Mouse (Mus musculus) midbrain, embryonic 13.5 days (tissue): ENCODE data around the gene Cobl. TPM values are rescaled to one million over a fixed set of nuclear protein-coding genes. Genes with fewer than 3 reads are reported as not detected.

Experiments
- ATAC-seq: fragments of 200-750 bp; cut with Nextera tagmentation; 2 replicates; pipeline ENCODE4 v1.8.0; 2017; ENCODE audit warnings: mild to moderate bottlenecking, moderate TSS enrichment, moderate library complexity
- H3K27ac ChIP-seq: fragments of 300-500 bp; sonication (generic); 2 replicates; pipeline ENCODE4 v1.5.1; 2015; ENCODE audit warnings: inconsistent platforms, mild to moderate bottlenecking, moderate library complexity
- H3K27me3 ChIP-seq: fragments of 300-500 bp; sonication (generic); 2 replicates; pipeline ENCODE4 v1.6.1; 2015; ENCODE audit warnings: mild to moderate bottlenecking, inconsistent platforms
- H3K36me3 ChIP-seq: fragments of 300-500 bp; sonication (generic); 2 replicates; pipeline ENCODE4 v1.6.1; 2015; ENCODE audit warnings: mild to moderate bottlenecking, inconsistent platforms
- H3K4me1 ChIP-seq: fragments of 300-500 bp; sonication (generic); replicated peaks from 2 replicates; pipeline ENCODE4 v1.6.1; 2015; ENCODE audit warnings: inconsistent platforms
- H3K4me2 ChIP-seq: fragments of 300-500 bp; sonication (generic); replicated peaks from 2 replicates; pipeline ENCODE4 v1.6.1; 2015; ENCODE audit warnings: moderate library complexity, mild to moderate bottlenecking, inconsistent platforms
- H3K4me3 ChIP-seq: fragments of 300-500 bp; sonication (generic); replicated peaks from 2 replicates; pipeline ENCODE4 v1.5.1; 2015; ENCODE audit warnings: mild to moderate bottlenecking, inconsistent platforms
- H3K9ac ChIP-seq: fragments of 300-500 bp; sonication (generic); replicated peaks from 2 replicates; pipeline ENCODE4 v1.6.1; 2015; ENCODE audit warnings: mild to moderate bottlenecking, inconsistent platforms
- H3K9me3 ChIP-seq: fragments of 300-500 bp; sonication (generic); 2 replicates; pipeline ENCODE4 v1.6.1; 2016; ENCODE audit warnings: mild to moderate bottlenecking, inconsistent platforms
- WGBS: fragments of 180-500 bp; shearing (Covaris S2); methylation state at CpG from one replicate; pipeline ENCODE4 v1.1.7; 2015; 5-methylcytosine and 5-hydroxymethylcytosine counted together
- polyA plus RNA-seq: library from polyadenylated mRNA; unstranded; fragments of >200 nt; fragmentation: Nextera tagmentation; extraction: Ambion mirVana; gene quantifications from 2 replicates; pipeline ENCODE4 v1.2.1, GENCODE M21; 2015

The Cobl gene
- polyA plus RNA-seq, 1 experiment from 2014 or later = 6.8 TPM

GRCm38 (mm10) chr11:12373106-12374098 is 91.4 kb downstream of the Cobl start:
- 35% methylated on average over 12 of the region's 12 CpGs for WGBS
- H3K27me3 ChIP-seq = peaks cover 12% of the 10 kb centered on the region
- H3K9me3 ChIP-seq = no peaks in the 10 kb centered on the region
- ATAC-seq = peak; percentile 81
- no peaks in the 10 kb centered on the region for H3K36me3 ChIP-seq
- no peak overlapping the region for H3K4me3 ChIP-seq
- no peak overlapping the region for H3K9ac ChIP-seq
- H3K4me1 ChIP-seq = peaks cover 32% of the 10 kb centered on the region
- no peak overlapping the region for H3K27ac ChIP-seq
- H3K4me2 ChIP-seq = no peak overlapping the region

GRCm38 (mm10) chr11:12370957-12371356 is 93.8 kb downstream of the Cobl start:
- H3K27me3 ChIP-seq = peaks cover 12% of the 10 kb centered on the region
- H3K4me2 ChIP-seq = no peak overlapping the region
- ATAC-seq = peak; percentile 55
- H3K9ac ChIP-seq = no peak overlapping the region
- H3K36me3 ChIP-seq = no peaks in the 10 kb centered on the region
- H3K4me3 ChIP-seq = no peak overlapping the region
- H3K27ac ChIP-seq = no peak overlapping the region
- H3K4me1 ChIP-seq = peaks cover 26% of the 10 kb centered on the region
- no peaks in the 10 kb centered on the region for H3K9me3 ChIP-seq

GRCm38 (mm10) chr11:12367426-12368178 is 97.2 kb downstream of the Cobl start:
- Histone ChIP-seq H3K4me2 (no peak overlapping the region), H3K9ac (no peak overlapping the region), H3K9me3 (no peaks in the 10 kb centered on the region), H3K36me3 (no peaks in the 10 kb centered on the region), H3K27me3 (no peaks in the 10 kb centered on the region), H3K4me1 (peaks cover 23% of the 10 kb centered on the region), H3K27ac (no peak overlapping the region), H3K4me3 (no peak overlapping the region)
- ATAC-seq = no peak
- 28% methylated on average over 5 of the region's 5 CpGs for WGBS

- peak; percentile 88 for ATAC-seq
- Histone ChIP-seq H3K27ac (no peak overlapping the region), H3K9ac (no peak overlapping the region), H3K4me2 (no peak overlapping the region), H3K36me3 (no peaks in the 10 kb centered on the region), H3K4me3 (no peak overlapping the region), H3K27me3 (0 out of 2 replicates have a peak, but pooled peaks cover 3% of the 10 kb centered on the region), H3K9me3 (no peaks in the 10 kb centered on the region), H3K4me1 (no peaks in the 10 kb centered on the region)
- 17% methylated on average over 2 of the region's 2 CpGs for WGBS
Measured at GRCm38 (mm10) chr11:12359336-12360000, 105.3 kb downstream of the Cobl start.

- no peak for ATAC-seq
- H3K4me1 ChIP-seq = no peaks in the 10 kb centered on the region
- 71% methylated on average over 4 of the region's 4 CpGs for WGBS
Measured at GRCm38 (mm10) chr11:12358602-12359001, 106.2 kb downstream of the Cobl start.

GRCm38 (mm10) chr11:12355681-12356080 is 109.1 kb downstream of the Cobl start:
- no peaks in the 10 kb centered on the region for H3K36me3 ChIP-seq
- H3K4me1 ChIP-seq = no peaks in the 10 kb centered on the region
- H3K4me2 ChIP-seq = no peak overlapping the region
- H3K9me3 ChIP-seq = no peaks in the 10 kb centered on the region
- 0 out of 2 replicates have a peak, but pooled peaks cover 3% of the 10 kb centered on the region for H3K27me3 ChIP-seq
- no peak for ATAC-seq
- no peak overlapping the region for H3K27ac ChIP-seq
- H3K9ac ChIP-seq = no peak overlapping the region
- H3K4me3 ChIP-seq = no peak overlapping the region
- 88% methylated on average over 3 of the region's 3 CpGs for whole genome bisulfite sequencing

More at GRCm38 (mm10) chr11:12358602-12359001, 106.2 kb downstream of the Cobl start:
- no peak overlapping the region for H3K27ac ChIP-seq
- H3K9me3 ChIP-seq = no peaks in the 10 kb centered on the region
- H3K9ac ChIP-seq = no peak overlapping the region
- no peak overlapping the region for H3K4me2 ChIP-seq
- H3K36me3 ChIP-seq = no peaks in the 10 kb centered on the region
- 0 out of 2 replicates have a peak, but pooled peaks cover 3% of the 10 kb centered on the region for H3K27me3 ChIP-seq
- H3K4me3 ChIP-seq = no peak overlapping the region

- H3K27ac ChIP-seq = no peak overlapping the region
- WGBS = 63% methylated on average over 3 of the region's 3 CpGs
- no peak for ATAC-seq
Measured at GRCm38 (mm10) chr11:12350986-12351546, 113.7 kb downstream of the Cobl start.

GRCm38 (mm10) chr11:12350086-12350485 is 114.7 kb downstream of the Cobl start:
- Histone ChIP-seq H3K9me3 (no peaks in the 10 kb centered on the region), H3K36me3 (no peaks in the 10 kb centered on the region), H3K27ac (no peak overlapping the region), H3K27me3 (no peaks in the 10 kb centered on the region), H3K4me2 (no peak overlapping the region), H3K4me1 (no peaks in the 10 kb centered on the region), H3K9ac (no peak overlapping the region), H3K4me3 (no peak overlapping the region)
- 88% methylated on average over 1 of the region's 1 CpGs for WGBS
- no peak for ATAC-seq

More at GRCm38 (mm10) chr11:12350986-12351546, 113.7 kb downstream of the Cobl start:
- H3K4me2 ChIP-seq = no peak overlapping the region
- no peaks in the 10 kb centered on the region for H3K9me3 ChIP-seq
- H3K36me3 ChIP-seq = no peaks in the 10 kb centered on the region
- no peak overlapping the region for H3K9ac ChIP-seq
- no peaks in the 10 kb centered on the region for H3K27me3 ChIP-seq
- no peak overlapping the region for H3K4me3 ChIP-seq
- no peaks in the 10 kb centered on the region for H3K4me1 ChIP-seq

- H3K36me3 ChIP-seq = no peaks in the 10 kb centered on the region
- no peaks in the 10 kb centered on the region for H3K9me3 ChIP-seq
- no peak overlapping the region for H3K4me3 ChIP-seq
- H3K27me3 ChIP-seq = no peaks in the 10 kb centered on the region
- no peak overlapping the region for H3K27ac ChIP-seq
- 84% methylated on average over 2 of the region's 2 CpGs for WGBS
- H3K9ac ChIP-seq = no peak overlapping the region
- no peak overlapping the region for H3K4me2 ChIP-seq
- no peak for ATAC-seq
- no peaks in the 10 kb centered on the region for H3K4me1 ChIP-seq
Measured at GRCm38 (mm10) chr11:12346486-12346885, 118.3 kb downstream of the Cobl start.

GRCm38 (mm10) chr11:12343686-12344085 is 121.1 kb downstream of the Cobl start:
- Histone ChIP-seq H3K9ac (no peak overlapping the region), H3K4me1 (no peaks in the 10 kb centered on the region), H3K4me2 (no peak overlapping the region), H3K27me3 (no peaks in the 10 kb centered on the region), H3K27ac (no peak overlapping the region), H3K9me3 (no peaks in the 10 kb centered on the region), H3K36me3 (no peaks in the 10 kb centered on the region), H3K4me3 (no peak overlapping the region)
- ATAC-seq = no peak
- 95% methylated on average over 4 of the region's 4 CpGs for WGBS

- Histone ChIP-seq H3K27ac (no peak overlapping the region), H3K4me1 (no peaks in the 10 kb centered on the region), H3K27me3 (no peaks in the 10 kb centered on the region), H3K9ac (no peak overlapping the region), H3K4me3 (no peak overlapping the region), H3K9me3 (no peaks in the 10 kb centered on the region), H3K36me3 (no peaks in the 10 kb centered on the region), H3K4me2 (no peak overlapping the region)
- no peak for ATAC-seq
Measured at GRCm38 (mm10) chr11:12340697-12341096, 124.1 kb downstream of the Cobl start.
